Mouse (Mus musculus): ENCODE results near the gene Gm29609. TPM values are rescaled to one million over a fixed set of nuclear protein-coding genes. Genes with fewer than 3 reads are reported as not detected.

Gene Gm29609
- total and polyA plus RNA-seq, 3 experiments: 0.57 to 2.7 (median 1.2) TPM

DNA sequence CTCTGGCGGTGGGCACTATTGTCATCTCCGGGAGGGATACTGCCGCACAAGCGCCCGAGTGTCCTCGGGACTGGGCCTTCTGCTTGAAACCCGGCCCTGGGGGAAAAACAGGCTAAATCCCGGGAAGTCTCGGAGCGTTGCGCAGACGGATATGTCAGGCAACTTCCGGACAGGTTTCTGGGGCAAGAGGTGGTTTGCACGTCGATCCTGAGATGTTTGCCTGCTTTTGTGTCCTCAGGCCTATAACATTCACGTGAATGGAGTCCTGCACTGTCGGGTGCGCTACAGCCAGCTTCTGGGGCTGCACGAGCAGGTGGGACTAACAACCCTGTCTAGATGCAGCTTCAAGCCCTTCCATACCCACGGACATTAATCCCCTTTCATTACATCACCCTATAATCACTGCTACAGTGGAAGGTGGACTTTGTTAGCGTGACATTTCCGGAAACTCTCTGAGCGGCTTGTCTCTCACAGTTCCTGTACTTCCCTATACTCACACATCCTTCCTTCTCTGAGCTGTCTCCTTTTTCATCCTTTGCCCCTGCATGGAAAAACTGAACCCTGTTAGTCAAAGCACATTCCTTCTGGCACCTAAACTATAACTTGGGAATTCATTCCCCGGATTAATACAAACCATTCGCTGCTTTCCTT is 14.0 kb upstream of the Gm29609 start:
- peak overlapping the region; percentile 84; the same call in 1 of the 2 replicates for H3K4me2 ChIP-seq (ENCODE audit: insufficient read depth, low read depth, poor library complexity, severe bottlenecking)
- DNase-seq (ENCODE audit: extremely low read depth): no peak
- peak overlapping the region; percentile 83 to 96 (median 88) for H3K4me3 ChIP-seq (replicated peaks in 1 of 3; ENCODE audit: low read depth in 2 of 3, low read length in 2 of 3, poor library complexity in 1 of 3)
- no peaks in the 10 kb centered on the region for H3K9me3 ChIP-seq (replicated peaks; ENCODE audit: low read length)
- peaks cover 2 to 29% of the 10 kb centered on the region in 2 experiments; a peak in 3 of 4 replicates for H3K4me1 ChIP-seq (ENCODE audit: control insufficient read depth in 1 of 2, insufficient read depth in 2 of 2)
- in situ Hi-C loops (cut with MboI; ENCODE audit: low pct_ligation_motif_present, low pct_unique_long_range_greater_than_20kb, low sequenced_read_pairs): no loop called here
- H3K27me3 ChIP-seq (replicated peaks): no peaks in the 10 kb centered on the region
- H3K9ac ChIP-seq (ENCODE audit: insufficient read depth, low read depth): peak overlapping the region; percentile 89
- H3K79me2 ChIP-seq (replicated peaks; ENCODE audit: control insufficient read depth, extremely low read depth, insufficient read depth, poor library complexity, severe bottlenecking): peaks cover 27% of the 10 kb centered on the region
- dilution Hi-C loops (cut with MboI; ENCODE audit: extremely low pct_ligation_motif_present, extremely low pct_unique_long_range_greater_than_20kb, low sequenced_read_pairs): no loop called here
- H3K27ac ChIP-seq (ENCODE audit: insufficient read depth, low read depth): peak overlapping the region; percentile 82
- TF ChIP-seq ELF1 (IDR thresholded peaks at IDR 0.05; ENCODE audit: low read depth, low read length) (peak; percentile 32; the same call in 1 of the 2 replicates), RCOR1 (conservative IDR thresholded peaks at IDR 0.05; ENCODE audit: low read depth, low read length) (0 out of 2 replicates have a peak, but pooled peaks have one; percentile 38), SIN3A (IDR thresholded peaks at IDR 0.05; ENCODE audit: low read length) (peak; percentile 55; the same call in 1 of the 2 replicates), E2F4 (IDR thresholded peaks at IDR 0.05; ENCODE audit: insufficient replicate concordance, low read depth, low read length) (no peak), MXI1 (IDR thresholded peaks at IDR 0.05; ENCODE audit: low read depth, low read length) (peak; percentile 46; the same call in 1 of the 2 replicates), MAX (IDR thresholded peaks at IDR 0.05; ENCODE audit: low read length) (no peak), ZMIZ1 (IDR thresholded peaks at IDR 0.05; ENCODE audit: low read depth, low read length) (0 out of 2 replicates have a peak, but pooled peaks have one; percentile 33), ZNF384 (IDR thresholded peaks at IDR 0.05; ENCODE audit: low read depth, low read length) (no peak), BHLHE40 (IDR thresholded peaks at IDR 0.05; ENCODE audit: low read depth, low read length) (peak; percentile 24; the same call in 1 of the 2 replicates), HCFC1 (IDR thresholded peaks at IDR 0.05; ENCODE audit: low read depth, low read length) (peak; percentile 35)
- H3K36me3 ChIP-seq (replicated peaks in 1 of 2; ENCODE audit: control insufficient read depth in 1 of 2, insufficient read depth in 1 of 2, low read length in 1 of 2): peaks cover 58 to 69% of the 10 kb centered on the region in 2 experiments

DNA sequence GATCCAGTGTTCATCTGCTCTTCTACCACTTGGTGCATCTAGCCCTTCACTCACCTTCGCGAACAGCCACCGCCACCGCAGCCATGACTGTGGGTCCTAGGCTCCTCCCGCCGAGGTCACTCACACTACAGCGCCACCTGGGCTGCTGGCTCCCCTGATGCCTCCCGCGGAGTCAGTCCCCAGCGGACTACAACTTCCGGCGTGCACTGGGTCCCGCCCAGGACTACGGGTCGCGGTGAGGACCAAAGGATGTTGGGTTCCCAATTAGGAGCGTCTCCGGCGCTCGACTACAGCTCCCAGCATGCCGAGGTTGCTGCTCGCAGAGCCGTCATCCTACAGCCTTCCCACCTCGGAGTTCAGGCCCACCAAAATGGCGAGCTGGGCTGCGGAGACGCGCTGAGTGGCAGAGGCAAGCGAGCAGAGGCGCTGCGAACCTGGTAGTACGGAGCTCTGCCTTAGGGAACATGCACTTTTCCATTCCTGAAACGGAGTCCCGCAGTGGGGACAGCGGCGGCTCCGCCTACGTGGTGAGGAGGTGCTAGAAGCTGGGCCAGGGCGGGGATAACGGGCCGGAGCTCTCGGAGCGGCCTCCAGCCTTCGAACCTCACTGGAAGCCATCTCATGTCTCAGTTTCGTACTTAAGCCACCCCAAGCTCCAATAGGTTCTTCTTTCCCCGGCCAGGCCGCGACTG is 13.4 kb upstream of the Gm29609 start, which contains the start of the genes Snx17 and Eif2b4:
Gene Snx17 (plus strand): TSS at position 289 of the 692 bp plus-strand sequence.
Gene Eif2b4 (minus strand): TSS at position 492 of the 692 bp plus-strand sequence.
- Histone ChIP-seq H3K27ac (ENCODE audit: insufficient read depth, low read depth) (peak within 1 kb of the TSS; percentile 82), H3K4me1 (ENCODE audit: control insufficient read depth in 1 of 2, insufficient read depth in 2 of 2) (peaks cover 2 to 29% of the 10 kb centered on the region in 2 experiments; a peak in 3 of 4 replicates), H3K36me3 (replicated peaks in 1 of 2; ENCODE audit: control insufficient read depth in 1 of 2, insufficient read depth in 1 of 2, low read length in 1 of 2) (peaks cover 57 to 68% of the 10 kb centered on the region in 2 experiments), H3K9me3 (replicated peaks; ENCODE audit: low read length) (no peaks in the 10 kb centered on the region), H3K4me2 (ENCODE audit: insufficient read depth, low read depth, poor library complexity, severe bottlenecking) (peak within 1 kb of the TSS; percentile 94), H3K4me3 (replicated peaks in 1 of 3; ENCODE audit: low read depth in 2 of 3, low read length in 2 of 3, poor library complexity in 1 of 3) (peak within 1 kb of the TSS; percentile 83 to 96 (median 88)), H3K9ac (ENCODE audit: insufficient read depth, low read depth) (peak within 1 kb of the TSS; percentile 91), H3K79me2 (replicated peaks; ENCODE audit: control insufficient read depth, extremely low read depth, insufficient read depth, poor library complexity, severe bottlenecking) (peaks cover 27% of the 10 kb centered on the region), H3K27me3 (replicated peaks) (no peaks in the 10 kb centered on the region)
- dilution Hi-C loops (cut with MboI; ENCODE audit: extremely low pct_ligation_motif_present, extremely low pct_unique_long_range_greater_than_20kb, low sequenced_read_pairs): no loop called here
- DNase-seq (ENCODE audit: extremely low read depth): peak; percentile 98
- in situ Hi-C loops (cut with MboI; ENCODE audit: low pct_ligation_motif_present, low pct_unique_long_range_greater_than_20kb, low sequenced_read_pairs): no loop called here
- TF ChIP-seq MAFK (IDR thresholded peaks at IDR 0.05; ENCODE audit: insufficient replicate concordance, low read length) (no peak), MEF2A (IDR thresholded peaks at IDR 0.05; ENCODE audit: borderline replicate concordance, low read depth, low read length) (peak; percentile 88; the same call in 1 of the 2 replicates), NRF1 (IDR thresholded peaks at IDR 0.05; ENCODE audit: low read depth, low read length) (peak; percentile 61; the same call in 1 of the 2 replicates), E2F4 (IDR thresholded peaks at IDR 0.05; ENCODE audit: insufficient replicate concordance, low read depth, low read length) (peak; percentile 79; the same call in 1 of the 2 replicates), POLR2A (IDR thresholded peaks at IDR 0.05; ENCODE audit: low read depth, low read length) (peak; percentile 89), JUND (conservative IDR thresholded peaks at IDR 0.05; ENCODE audit: low read depth, low read length) (no peak), PAX5 (IDR thresholded peaks at IDR 0.05; ENCODE audit: low read length) (no peak), SMC3 (IDR thresholded peaks at IDR 0.05; ENCODE audit: low read depth, low read length) (no peak), HCFC1 (IDR thresholded peaks at IDR 0.05; ENCODE audit: low read depth, low read length) (peak; percentile 97), ETS1 (conservative IDR thresholded peaks at IDR 0.05; ENCODE audit: low read depth, low read length) (peak; percentile 32), TCF12 (IDR thresholded peaks at IDR 0.05; ENCODE audit: low read depth, low read length) (peak; percentile 94), CHD2 (IDR thresholded peaks at IDR 0.05; ENCODE audit: low read length) (peak; percentile 49; the same call in 1 of the 2 replicates), ZC3H11A (IDR thresholded peaks at IDR 0.05; ENCODE audit: low read depth, low read length) (no peak), RAD21 (IDR thresholded peaks at IDR 0.05; ENCODE audit: low read depth, low read length) (no peak), NELFE (IDR thresholded peaks at IDR 0.05; ENCODE audit: low read depth, low read length) (peak; percentile 87), ZKSCAN1 (IDR thresholded peaks at IDR 0.05; ENCODE audit: borderline replicate concordance, low read depth, low read length) (no peak), CTCF (conservative IDR thresholded peaks at IDR 0.05 in 1 of 2, IDR thresholded peaks at IDR 0.05 in 1 of 2; ENCODE audit: low read depth in 2 of 2, low read length in 2 of 2) (peak in 1 of 2 experiments; percentile 77; a peak in 2 of 4 replicates), UBTF (IDR thresholded peaks at IDR 0.05; ENCODE audit: low read depth, low read length) (peak; percentile 63; the same call in 1 of the 2 replicates), POLR2AphosphoS2 (IDR thresholded peaks at IDR 0.05; ENCODE audit: low read depth, low read length) (no peak), ZNF384 (IDR thresholded peaks at IDR 0.05; ENCODE audit: low read depth, low read length) (no peak), KAT2A (IDR thresholded peaks at IDR 0.05; ENCODE audit: insufficient replicate concordance, low read length) (peak; percentile 99), ZMIZ1 (IDR thresholded peaks at IDR 0.05; ENCODE audit: low read depth, low read length) (peak; percentile 48; the same call in 1 of the 2 replicates), SIN3A (IDR thresholded peaks at IDR 0.05; ENCODE audit: low read length) (peak; percentile 96)
